Mouse (Mus musculus): ENCODE measurements around the gene Slc7a7.

Slc7a7 gene

DNA sequence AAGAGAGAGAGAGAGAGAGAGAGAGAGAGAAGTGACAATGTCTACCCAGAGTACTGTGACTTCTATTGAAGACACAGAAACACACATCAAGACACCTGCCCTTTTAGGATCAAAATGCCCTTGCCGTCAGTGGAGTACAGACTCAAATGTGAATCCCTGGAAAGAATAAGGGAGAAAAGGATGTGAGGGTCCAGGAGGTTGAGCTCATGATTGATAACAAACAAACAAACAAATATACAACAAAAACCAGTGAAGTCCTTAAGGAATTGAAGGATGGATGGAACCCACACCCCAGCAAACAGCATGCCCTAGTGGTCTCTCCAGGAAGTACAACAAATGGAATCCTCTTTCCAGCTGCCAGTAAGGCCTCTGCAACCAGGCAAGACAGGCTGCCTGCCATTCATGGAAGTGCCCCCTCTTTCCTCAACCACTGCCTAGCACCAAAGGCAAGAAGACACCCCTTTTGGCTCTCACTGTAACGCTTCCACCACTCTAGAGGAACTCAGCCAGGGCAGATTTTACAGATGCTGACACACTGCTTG is 4.9 kb downstream of the Slc7a7 start:
- peak; percentile 65 for DNase-seq (ENCODE audit: low read depth)

DNA sequence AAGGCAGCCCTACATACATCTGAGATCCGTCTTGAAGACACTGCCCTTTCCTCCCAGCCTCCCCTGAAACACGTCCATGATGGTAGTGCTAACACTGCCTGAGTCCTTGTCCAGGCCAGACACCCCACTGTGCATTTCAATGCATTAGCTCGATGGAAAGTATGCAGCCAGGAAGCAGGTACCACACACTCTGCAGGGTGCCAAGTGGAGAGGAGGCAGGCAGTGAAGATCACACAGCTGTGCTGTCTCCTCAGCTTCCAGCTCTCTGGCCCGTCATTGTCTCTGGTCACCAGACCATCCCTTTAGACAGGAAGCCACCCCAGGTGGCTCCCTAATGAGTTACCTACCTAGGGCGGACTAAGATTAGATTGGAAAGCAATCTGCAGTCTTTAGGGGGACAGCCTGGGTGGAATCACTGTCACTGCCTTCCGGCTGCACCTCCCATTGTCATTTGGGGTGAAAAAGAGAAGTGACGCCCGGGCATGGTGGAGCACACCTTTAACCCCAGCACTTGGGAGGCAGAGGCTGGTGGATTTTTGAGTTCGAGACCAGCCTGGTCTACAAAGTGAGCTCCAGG is 5.5 kb downstream of the Slc7a7 start:
- no peak for DNase-seq (ENCODE audit: low read depth)

DNA sequence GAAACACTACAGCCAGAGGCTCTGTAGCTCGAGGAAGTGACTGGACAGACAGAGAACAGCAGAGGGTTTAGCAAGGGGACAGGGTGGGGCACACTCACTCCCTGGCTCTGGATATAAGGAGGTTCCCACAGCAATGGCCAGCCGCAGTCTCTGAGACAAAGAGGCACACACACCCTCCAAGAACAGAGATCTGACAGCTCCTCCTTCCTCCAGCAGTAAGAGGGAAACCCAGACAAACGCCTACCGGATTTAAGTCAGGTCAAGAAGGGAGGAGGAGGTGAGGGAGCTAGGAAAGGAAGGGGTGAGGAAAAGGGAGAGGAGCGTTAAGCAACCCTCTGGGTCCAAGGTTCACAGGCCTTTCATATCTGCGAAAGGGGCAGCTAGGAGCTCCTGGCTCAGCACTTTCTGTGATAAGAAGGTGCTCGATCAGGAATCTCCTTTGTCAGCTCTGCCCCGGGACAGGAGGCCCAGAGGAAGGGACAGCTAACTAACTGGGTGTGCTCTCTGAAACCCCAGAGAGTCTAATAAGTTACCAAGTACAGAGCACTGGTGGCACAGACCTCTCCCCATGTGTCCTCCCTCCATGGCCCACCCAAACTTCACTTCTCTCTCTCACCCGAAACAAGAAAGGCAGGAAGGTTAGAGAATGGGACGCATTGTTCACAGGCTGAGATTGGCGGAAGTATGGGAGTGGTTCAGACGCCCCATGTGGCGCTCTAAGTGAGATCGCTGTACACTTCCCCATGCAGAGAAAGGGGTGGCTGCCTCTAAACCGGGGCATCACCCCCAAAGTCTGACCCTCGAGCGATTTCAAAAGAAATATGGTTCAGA is 7.4 kb downstream of the Slc7a7 start:
- no peak for DNase-seq (ENCODE audit: low read depth)

DNA sequence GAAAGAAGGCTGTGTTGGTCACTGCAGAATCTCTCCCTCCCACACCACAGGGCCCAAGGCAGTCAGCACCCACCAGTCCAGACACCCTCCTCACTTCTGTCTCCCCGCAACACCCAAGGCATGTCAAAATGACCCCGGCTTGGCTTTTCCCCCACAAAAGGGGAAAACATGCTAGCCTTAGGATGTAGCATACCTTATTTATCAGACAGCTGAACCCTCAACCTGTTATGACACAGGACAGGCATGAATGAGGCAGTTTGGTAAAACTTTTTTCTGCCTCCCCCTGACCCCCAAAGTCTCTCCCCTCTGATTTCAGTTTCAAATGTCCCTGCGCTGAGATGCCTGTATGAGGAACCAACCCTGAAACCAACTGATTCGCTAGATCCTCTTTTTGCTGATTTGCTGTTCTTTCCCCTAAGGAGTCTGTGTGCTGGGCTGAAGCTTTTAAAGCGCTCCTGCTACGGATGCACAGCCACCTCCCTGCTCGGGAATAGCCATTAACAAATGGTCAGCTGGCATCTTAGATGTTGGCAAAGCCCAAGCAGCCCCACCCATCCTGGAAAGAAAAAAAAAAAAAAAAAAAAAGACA is 8.4 kb downstream of the Slc7a7 start:
- DNase-seq (ENCODE audit: low read depth), result no peak

DNA sequence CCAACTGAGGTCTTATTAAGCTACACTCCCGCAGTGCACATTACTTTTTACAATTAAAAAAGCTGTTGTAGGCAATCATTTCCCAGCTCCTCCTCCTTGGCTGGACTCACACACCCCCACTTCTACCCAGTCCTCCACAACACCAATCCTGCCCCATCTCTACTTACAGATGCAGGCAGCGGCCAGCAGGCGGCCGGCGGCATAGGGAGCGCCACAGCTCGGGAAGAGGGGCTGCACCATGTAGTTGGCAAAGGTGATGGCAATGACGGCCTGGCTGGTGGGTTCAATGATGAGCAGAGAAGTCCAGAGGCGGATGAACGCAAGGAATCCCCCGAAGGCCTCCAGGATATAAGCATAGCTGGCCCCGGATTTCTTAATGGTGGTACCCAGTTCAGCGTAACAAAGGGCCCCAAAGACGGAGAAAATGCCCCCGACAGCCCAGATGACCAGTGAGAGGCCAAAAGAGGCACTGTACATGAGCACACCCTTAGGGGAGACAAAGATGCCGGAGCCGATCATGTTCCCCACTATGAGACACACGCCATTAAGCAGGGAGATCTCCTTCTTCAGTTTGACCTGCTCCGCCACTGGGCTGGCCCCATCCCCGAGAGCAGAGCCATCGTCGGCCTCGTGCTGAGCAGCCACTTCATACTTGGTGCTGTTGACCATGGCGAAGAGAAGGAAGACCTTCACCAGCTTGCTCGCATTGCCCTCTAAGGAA is 9.1 kb downstream of the Slc7a7 start:
- no peak for DNase-seq (ENCODE audit: low read depth)

DNA sequence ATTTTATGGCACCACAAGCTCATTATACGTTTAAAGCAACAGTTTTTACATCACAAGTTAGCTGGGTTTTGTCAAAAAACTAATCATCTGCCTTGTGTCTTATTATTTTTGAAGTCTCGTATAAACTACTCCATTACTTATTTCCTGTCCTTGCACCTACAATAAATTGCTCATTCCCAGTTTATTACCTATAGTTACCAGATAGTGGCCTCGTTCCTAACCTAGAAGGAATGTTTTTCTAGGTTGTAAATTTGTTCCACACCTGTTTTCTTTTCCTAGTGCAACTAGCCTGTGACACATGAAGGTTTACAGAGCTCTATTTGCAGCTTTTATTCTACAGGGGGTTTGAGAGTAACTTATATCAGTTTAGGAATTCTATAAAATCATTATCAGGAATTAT is 15.9 kb downstream of the Slc7a7 start:
- DNase-seq (ENCODE audit: low read depth), result no peak

DNA sequence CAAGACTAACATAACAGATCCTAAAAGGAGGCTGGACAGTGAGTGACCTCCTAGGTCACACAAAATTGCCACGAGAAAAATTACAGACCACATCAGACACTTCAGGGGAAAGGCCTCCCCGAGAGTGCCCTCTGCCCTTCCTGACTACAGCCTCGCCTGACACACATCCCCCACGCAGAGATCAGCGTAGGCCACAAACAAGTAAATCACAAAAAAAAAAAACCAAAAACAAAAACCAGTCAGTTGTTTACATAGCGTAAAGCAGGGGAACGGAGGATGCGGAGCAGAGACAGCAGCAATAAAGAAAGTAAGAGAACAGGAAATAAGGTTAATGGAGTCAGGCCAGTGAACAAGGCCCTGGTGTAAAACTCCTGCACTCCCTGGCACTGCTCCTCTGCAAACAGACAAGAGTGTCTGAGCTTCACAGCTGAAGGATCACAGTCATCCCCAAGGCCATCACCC is 18.6 kb downstream of the Slc7a7 start:
- no peak for DNase-seq (ENCODE audit: low read depth)

DNA sequence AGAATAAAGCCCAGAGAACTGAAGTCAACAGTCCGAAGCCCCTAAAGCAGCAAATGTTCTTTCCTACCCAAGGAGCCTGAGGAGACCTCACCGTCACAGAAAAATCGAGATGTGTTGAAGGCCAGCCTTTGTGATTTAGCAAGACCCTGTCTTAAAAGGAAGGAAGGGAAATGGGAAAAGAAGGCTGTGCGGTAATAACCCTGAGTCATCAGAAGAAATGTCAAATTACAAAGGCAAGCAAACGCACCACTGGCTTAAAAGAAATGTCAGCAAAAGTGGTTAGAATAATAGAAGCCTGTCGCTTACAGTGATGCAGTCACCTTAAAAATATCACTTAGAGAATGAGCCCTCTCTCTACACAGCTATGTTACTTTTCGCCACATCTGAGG is 19.1 kb downstream of the Slc7a7 start:
- no peak for DNase-seq (ENCODE audit: low read depth)

DNA sequence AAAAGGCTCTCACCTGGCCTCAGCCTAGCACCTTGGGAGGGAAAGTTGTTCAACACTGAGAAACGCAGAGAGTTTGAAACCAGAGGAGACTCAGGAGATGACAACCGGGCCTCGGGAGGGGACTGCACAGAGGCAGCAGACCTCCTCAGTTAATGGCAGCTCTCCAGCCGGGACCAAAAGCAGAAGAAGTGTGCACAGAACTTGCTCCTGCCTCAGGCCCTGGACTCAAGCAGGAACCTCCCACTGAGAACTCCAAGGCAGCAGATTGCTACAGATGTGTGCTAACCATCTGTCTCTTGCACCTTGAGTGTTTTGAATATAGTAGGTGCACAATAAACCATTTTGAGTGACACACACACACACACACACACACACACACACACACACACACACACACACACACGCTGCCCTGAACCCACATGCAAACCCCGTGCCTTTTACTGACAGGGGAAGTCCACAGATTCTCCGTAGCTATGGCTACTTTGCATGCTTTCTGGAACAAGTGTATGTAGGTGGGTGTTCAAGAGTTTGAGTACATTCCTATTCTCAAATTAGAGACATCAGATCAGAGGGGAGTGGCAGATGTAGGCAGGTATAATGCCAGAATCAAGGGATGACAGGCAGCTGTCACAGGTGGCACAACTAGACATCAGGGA is 19.6 kb downstream of the Slc7a7 start:
- DNase-seq (ENCODE audit: low read depth), result no peak

DNA sequence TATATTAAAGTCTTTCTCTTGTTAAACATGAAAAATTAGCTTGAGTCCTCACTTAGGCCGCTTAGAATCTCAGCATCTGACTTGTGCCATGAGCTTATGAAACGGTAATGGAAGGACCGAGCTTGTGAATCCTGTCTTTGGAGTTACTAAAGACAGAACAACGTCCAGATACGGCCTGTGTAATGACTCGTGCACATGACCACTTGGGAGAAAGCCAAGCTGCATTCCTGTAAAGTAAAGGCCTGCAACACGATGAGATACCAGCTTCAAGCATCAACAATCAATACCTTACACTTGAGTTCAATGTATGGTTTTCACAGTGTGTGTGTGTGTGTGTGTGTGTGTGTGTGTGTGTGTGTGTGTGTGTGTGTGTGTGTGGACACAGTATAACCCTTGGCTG is 20.9 kb downstream of the Slc7a7 start:
- no peak for DNase-seq (ENCODE audit: low read depth)

DNA sequence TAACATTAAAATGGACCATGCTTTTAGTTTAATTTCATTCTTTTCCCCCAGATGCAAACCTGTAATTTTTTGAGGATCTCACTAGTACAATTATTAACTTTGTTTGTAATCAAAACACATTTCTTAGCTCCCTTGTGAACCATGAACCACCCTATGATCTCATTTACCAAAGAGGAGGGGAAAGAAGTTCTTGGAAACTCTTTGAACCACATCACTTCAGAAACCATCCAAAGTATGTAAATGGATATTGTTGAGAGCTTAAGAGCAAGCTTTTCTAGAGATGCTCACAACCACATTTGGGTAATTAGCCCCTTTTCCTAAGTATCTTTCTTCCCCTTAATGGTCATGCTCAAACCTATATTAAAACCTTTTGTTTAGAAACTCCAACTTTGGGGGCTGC is 23.3 kb downstream of the Slc7a7 start:
- no peak for DNase-seq (ENCODE audit: low read depth)

DNA sequence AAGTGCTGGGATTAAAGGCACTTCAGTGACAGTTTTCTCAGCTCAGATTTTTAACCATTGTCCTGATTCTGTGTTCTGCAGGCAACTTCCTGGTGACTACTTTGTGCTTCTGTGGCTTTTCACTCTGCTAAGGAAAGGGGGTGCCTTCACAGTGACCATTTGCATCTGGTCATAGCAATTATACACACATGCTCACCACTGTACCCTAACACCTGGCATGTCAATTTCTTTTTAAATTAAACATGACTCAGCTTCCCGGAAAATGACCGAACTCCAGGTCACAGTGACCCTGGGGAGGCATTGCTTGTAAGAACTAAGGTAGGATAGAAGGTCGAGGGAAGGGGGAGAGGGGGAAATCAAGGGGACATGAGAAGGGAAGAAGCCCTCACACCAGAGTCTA is 23.8 kb downstream of the Slc7a7 start:
- DNase-seq (ENCODE audit: low read depth), result no peak

DNA sequence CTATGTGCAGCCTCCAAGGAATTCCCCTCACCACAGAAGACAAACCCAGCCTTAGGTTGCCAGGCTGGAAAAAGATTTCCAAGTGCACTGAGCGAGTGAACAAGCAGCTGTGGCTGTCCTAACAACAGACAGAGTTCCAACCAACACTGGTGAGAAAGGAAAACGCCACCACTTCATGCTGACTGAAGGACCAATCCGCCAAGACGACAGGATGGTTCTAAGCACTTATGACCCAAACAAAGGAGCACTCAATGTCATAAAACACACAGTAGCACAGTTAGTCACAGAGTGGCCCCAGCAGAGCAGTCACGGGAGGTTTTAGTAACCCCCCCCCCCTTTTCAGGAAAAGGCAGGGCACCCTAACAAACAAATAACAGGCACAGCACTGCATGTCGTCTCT is 26.7 kb downstream of the Slc7a7 start:
- DNase-seq (ENCODE audit: low read depth), result no peak

DNA sequence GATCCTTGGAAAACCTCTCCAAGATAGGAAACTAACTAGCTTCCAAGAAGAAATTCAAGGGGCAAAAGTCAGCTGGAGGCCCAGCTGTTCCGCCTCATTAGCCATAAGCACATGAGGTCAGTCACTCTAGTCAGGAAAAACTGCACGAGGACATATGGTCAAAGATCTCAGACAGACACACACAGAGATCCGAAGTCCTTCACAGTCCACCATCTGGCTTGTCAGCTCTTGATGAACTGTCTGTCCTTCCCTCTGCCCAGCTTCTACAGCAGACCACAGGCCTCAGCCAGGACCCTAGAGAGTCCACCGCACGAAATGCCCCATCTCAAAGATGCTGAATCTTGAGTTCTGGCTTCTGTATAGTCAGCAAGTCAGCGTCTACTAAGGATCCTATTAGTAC is 30.0 kb downstream of the Slc7a7 start:
- no peak for DNase-seq (ENCODE audit: low read depth)

DNA sequence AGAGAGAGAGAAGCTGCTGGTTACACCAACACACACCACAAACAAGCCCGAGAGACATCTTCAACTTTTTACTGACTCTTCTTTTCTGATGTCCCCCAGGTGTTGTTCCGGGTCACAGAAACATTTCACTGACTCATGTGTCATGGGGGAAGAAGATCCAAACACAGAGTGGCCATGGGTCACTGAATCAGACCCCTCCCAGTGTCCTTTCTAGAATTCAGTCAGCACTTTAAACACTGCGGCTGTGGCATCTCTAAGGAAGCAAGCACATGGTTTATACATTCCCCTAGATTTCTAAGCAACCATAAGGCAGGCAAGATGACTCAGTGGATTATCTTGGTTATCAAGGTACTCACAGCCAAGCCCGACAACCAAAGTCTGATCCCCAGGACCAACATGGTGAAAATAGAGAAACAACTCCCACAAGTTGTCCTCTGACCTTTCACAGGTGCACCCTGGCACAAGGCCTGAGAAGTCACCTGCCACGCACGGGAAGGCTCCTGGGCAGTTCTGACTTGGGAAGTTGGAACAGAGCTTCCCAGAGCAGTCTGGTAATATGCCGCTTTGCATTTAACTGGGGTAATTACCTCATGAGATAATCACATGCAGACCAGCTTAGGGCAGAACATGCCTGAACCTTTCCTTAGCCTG is 31.5 kb downstream of the Slc7a7 start:
- no peak for DNase-seq (ENCODE audit: low read depth)

DNA sequence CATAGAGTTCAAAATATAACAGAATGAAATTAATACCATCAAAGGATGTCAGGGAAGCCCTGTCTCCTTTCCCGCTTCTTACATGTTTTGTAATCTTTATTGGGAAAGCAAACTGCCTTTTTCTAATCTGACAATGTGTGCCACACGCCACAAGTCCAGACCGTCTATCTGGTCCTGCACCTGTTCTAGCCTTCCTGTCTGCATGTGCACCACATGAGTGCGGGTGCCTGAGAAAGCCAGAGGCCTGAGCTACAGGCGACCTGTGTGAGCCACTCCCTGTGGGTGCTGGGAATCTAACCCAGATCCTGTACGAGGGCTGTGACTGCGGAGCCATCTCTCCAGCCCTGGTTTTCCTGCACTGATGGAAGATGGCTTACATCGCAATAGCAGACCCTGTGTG is 33.2 kb downstream of the Slc7a7 start:
- no peak for DNase-seq (ENCODE audit: low read depth)

DNA sequence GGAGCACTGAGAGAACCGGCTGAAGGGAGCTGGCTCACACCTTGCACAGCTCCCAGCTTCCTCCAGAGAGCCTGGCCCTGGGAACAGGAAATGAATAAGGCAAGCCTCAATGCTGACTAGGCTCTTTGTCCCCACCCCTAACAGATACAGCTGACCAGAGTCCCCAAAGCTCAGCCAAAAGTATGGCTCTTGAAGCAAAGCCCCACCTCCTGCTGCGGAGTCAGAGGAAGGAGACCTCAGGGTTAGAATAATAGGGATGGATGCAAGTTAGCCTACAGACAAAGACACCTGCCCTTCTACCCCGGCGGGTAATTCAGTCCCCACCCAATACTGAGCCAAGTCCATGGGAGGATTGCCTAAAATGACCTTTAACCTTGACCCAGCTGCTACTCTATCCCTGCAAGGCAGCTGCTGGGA is 34.2 kb downstream of the Slc7a7 start:
- no peak for DNase-seq (ENCODE audit: low read depth)

DNA sequence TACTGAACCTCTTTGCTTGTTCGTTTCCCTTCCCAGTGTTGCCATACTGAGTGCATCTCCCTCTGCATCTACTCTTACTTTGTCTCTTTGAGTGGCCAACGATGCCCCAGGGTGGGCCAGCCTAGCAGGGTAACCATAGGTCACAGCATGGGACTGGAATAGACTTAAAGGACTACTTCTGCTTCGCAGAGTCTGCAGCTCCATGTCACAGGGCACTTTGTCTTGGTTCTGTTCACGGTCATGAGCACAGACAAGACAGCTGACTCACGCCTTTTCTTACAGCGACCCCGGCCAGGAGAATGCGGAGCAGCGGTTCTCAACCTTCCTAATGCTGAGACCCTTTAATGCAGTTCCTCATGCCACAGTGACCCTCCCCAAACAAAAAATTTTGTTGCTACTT is 34.9 kb downstream of the Slc7a7 start:
- DNase-seq (ENCODE audit: low read depth), result no peak

DNA sequence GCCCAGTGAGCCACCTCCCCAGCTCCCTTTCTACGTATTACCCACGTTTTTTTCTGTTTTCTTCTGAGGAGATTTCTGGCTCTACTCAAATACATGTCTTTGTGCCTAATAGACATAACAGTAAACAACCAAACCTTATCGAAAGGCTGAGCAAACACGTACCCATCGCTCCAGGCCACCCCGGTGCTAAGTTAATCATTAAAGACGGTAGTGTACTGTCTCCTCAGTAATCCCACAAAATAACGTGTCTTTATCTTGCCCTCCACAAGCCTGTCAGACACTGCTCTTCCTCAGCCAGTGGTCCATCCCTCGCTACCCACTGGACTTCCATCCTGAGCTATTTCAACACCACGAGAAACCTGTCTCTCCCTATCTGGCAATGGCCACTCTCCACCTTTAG is 35.8 kb downstream of the Slc7a7 start:
- no peak for DNase-seq (ENCODE audit: low read depth)

DNA sequence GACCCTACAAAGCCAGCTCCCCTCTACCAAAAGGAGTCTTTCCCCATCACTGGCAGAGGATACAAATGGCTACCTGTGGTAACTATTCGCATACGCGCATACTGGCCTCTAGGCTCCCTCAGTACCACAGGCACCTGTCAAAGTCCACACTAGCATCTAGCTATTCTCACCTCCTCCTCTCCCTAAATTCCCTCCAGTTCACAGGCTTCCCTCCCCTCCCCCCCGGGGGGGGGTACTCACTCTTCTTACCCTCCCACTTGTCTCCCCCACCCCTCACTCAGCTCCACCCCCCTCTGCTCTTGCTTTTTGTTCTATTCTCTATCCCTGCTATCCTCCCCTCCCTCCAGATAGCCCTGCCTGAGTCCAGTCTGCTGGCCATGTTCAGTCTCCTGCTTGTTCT is 37.0 kb downstream of the Slc7a7 start:
- DNase-seq (ENCODE audit: low read depth), result no peak

DNA sequence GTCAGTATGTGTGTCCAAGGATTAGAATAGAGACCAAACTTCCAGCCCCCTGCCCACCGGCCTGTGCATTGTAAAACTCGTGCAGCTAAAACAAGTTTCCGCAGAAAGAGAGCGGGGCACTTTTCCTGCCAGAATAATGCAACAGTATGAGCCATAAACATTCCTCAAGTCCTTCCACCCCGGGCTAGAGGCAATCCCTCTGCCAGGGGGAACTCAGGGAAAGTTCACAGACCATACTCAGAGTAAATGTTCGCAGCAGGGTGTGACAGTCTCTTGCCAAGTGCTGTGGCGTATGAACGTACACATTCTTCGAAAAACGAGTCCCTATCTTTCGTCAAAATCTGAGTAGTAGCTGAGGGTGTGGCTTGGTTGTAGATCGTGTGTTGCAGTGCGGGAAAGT is 38.0 kb downstream of the Slc7a7 start:
- DNase-seq (ENCODE audit: low read depth), result no peak

DNA sequence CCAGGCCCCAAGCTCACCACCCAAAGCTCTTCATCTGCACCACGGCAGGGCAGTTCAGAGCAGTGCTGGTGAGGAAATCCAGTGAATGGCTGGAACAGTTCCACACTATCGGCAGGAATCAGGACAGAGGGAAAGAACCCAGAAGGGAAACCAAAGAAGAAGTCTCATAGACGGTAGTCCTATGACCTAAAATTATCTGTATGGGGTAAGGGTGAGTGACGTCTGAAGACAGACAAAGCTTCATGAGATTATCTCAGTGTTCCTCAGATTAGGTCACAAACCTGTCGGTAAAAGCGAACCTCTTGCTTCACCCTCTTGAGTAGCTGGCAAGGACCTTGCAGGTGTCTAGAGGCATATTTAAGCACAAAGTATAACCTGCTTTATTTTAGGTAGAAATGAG is 40.4 kb downstream of the Slc7a7 start:
- no peak for DNase-seq (ENCODE audit: low read depth)

Measured in naive thymus-derived CD4-positive, alpha-beta T cell, adult 2 months (primary cell).